Mouse (Mus musculus) liver, postnatal 0 days (tissue): Measurements from ENCODE around the gene Ube3b.

Experiments
- CTCF ChIP-seq: sonication (generic); IDR thresholded peaks from 2 replicates; pipeline ENCODE4 v1.5.1; 2016; ENCODE audit warnings: antibody characterized with exemption, low read depth
- EP300 ChIP-seq: IDR thresholded peaks from 2 replicates; pipeline ENCODE4 v1.6.1; 2016; ENCODE audit warnings: antibody characterized with exemption, low read depth, mild to moderate bottlenecking

GRCm38 (mm10) chr5:114343612-114344011 lies 36.8 kb upstream of the Ube3b start:
- TF ChIP-seq CTCF = no peak
- TF ChIP-seq EP300 = no peak
